Mouse (Mus musculus) neural tube, embryonic 15.5 days (tissue): ENCODE data around the gene Ube2d1. TPM values are rescaled to one million over a fixed set of nuclear protein-coding genes. Genes with fewer than 3 reads are reported as not detected.

Experiments
- ATAC-seq: fragments of 200-750 bp; cut with Nextera tagmentation; 2 replicates; pipeline ENCODE4 v1.8.0; 2017; ENCODE audit warnings: mild to moderate bottlenecking, moderate TSS enrichment, moderate library complexity; ENCODE audit not compliant: low FRiP score
- H3K27ac ChIP-seq: fragments of 300-500 bp; sonication (generic); replicated peaks from 2 replicates; pipeline ENCODE4 v1.5.1; 2015; ENCODE audit warnings: mild to moderate bottlenecking, inconsistent platforms
- H3K27me3 ChIP-seq: fragments of 300-500 bp; sonication (generic); replicated peaks from 2 replicates; pipeline ENCODE4 v1.6.1; 2015; ENCODE audit warnings: inconsistent platforms
- H3K36me3 ChIP-seq: fragments of 300-500 bp; sonication (generic); 2 replicates; pipeline ENCODE4 v1.6.1; 2015; ENCODE audit warnings: inconsistent platforms
- H3K4me1 ChIP-seq: fragments of 300-500 bp; sonication (generic); 2 replicates; pipeline ENCODE4 v1.6.1; 2015; ENCODE audit warnings: inconsistent platforms
- H3K4me2 ChIP-seq: fragments of 300-500 bp; sonication (generic); 2 replicates; pipeline ENCODE4 v1.6.1; 2015; ENCODE audit warnings: inconsistent platforms, mild to moderate bottlenecking, moderate library complexity
- H3K4me3 ChIP-seq: fragments of 300-500 bp; sonication (generic); replicated peaks from 2 replicates; pipeline ENCODE4 v1.5.1; 2015; ENCODE audit warnings: mild to moderate bottlenecking, inconsistent platforms
- H3K9ac ChIP-seq: fragments of 300-500 bp; sonication (generic); replicated peaks from 2 replicates; pipeline ENCODE4 v1.6.1; 2015; ENCODE audit warnings: mild to moderate bottlenecking, inconsistent platforms
- H3K9me3 ChIP-seq: fragments of 300-500 bp; sonication (generic); replicated peaks from 2 replicates; pipeline ENCODE4 v1.6.1; 2016; ENCODE audit warnings: inconsistent platforms
- WGBS: fragments of 180-500 bp; shearing (Covaris S2); methylation state at CpG from one replicate; pipeline ENCODE4 v1.1.7; 2015; ENCODE audit warnings: mixed read lengths; 5-methylcytosine and 5-hydroxymethylcytosine counted together
- polyA plus RNA-seq: library from polyadenylated mRNA; unstranded; fragments of >200 nt; fragmentation: Nextera tagmentation; extraction: Ambion mirVana; gene quantifications from 2 replicates; pipeline ENCODE4 v1.2.1, GENCODE M21; 2015

Ube2d1 gene
- polyA plus RNA-seq, 1 experiment from 2014 or later, result 151 TPM

DNA sequence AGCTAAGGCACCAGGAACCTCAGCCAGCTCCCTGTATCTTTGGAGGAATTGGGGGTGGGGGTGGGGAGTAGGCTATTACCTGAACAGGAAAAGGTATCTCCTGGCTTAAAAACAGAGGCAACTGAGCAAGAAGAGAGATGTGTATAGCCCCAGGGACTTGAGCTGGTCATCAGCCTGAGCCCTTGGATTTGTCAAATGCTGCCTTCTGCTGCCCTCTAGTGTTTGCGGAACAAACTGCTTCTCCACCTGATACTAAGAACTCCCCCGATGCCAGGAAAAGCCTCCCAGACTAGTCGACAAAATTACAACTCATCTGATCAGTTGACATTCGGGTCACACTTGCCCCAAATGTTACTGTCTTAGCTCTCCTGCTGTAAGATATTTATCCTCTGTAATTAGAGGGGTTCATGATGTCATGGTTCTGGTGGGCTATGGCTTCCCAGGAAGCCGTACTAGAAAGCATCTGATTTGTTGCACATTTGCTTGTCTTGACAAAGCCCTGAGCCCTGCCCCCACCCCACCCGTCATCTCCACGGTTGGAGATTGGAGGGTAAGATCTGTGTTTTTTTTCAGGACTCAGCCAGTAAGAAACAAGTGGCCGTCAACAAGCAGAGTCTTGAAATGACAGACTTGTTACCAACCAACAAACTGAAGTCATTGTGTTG is 66.7 kb downstream of the Ube2d1 start:
- H3K4me2 ChIP-seq, result peak overlapping the region; percentile 38
- H3K9me3 ChIP-seq, result no peaks in the 10 kb centered on the region
- no peak overlapping the region for H3K27ac ChIP-seq
- peak; percentile 79 for ATAC-seq
- H3K4me1 ChIP-seq, result peaks cover 9% of the 10 kb centered on the region; the same call in 1 of the 2 replicates
- 0 out of 2 replicates have a peak overlapping the region, but pooled peaks have one; percentile 14 for H3K4me3 ChIP-seq
- WGBS, result 13% methylated on average over 8 of the region's 8 CpGs
- no peaks in the 10 kb centered on the region; the same call in 1 of the 2 replicates for H3K36me3 ChIP-seq
- no peak overlapping the region; the same call in 1 of the 2 replicates for H3K9ac ChIP-seq
- H3K27me3 ChIP-seq, result no peaks in the 10 kb centered on the region

DNA sequence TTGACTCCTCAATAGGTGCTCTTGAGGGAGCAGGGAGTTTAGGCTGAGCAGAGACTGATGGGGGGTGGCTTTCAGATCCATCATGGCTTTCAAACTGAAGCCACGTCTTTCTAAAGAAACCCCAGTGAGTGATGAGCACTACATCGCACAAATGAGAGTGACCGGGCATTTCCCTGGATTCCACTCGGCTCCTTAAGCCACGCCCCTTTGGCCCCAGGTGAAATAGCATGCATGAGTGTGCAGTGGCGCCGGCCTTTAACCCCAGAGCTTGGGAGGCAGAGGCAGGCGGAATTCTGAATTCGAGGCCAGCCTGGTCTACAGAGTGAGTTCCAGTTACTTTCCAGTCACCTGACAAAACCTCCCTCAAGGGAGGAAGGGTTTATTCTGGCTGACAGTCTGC is 69.1 kb downstream of the Ube2d1 start:
- Histone ChIP-seq H3K36me3 (no peaks in the 10 kb centered on the region), H3K4me1 (peaks cover 9% of the 10 kb centered on the region; the same call in 1 of the 2 replicates), H3K9ac (no peak overlapping the region), H3K27me3 (no peaks in the 10 kb centered on the region), H3K4me3 (no peak overlapping the region), H3K9me3 (no peaks in the 10 kb centered on the region), H3K4me2 (no peak overlapping the region), H3K27ac (no peak overlapping the region)
- no peak for ATAC-seq
- 76% methylated on average over 9 of the region's 9 CpGs for WGBS

Other genes starting within 250 kb of the Ube2d1 start
- 5.8 and 8.4 TPM in 2 replicates for gene Bicc1, start 125.6 kb downstream of the Ube2d1 start, polyA plus RNA-seq
- 47.8 and 60.8 TPM in 2 replicates for gene Tfam, start 47.0 kb downstream of the Ube2d1 start, polyA plus RNA-seq
- gene Cisd1, start 59.7 kb upstream of the Ube2d1 start, polyA plus RNA-seq, result 286 and 340 TPM in 2 replicates
- gene Ipmk, start 62.5 kb upstream of the Ube2d1 start, polyA plus RNA-seq, result 14.9 and 15.3 TPM in 2 replicates